Mouse (Mus musculus) stomach, embryonic 14.5 days (tissue): ENCODE data around the gene AW209491. TPM values are rescaled to one million over a fixed set of nuclear protein-coding genes. Genes with fewer than 3 reads are reported as not detected.

Experiments used
- ATAC-seq: fragments of 200-750 bp; cut with Nextera tagmentation; 2 replicates; pipeline ENCODE4 v1.8.0; 2017; ENCODE audit warnings: low read depth, moderate TSS enrichment; ENCODE audit not compliant: insufficient number of reproducible peaks, insufficient read depth, low FRiP score
- H3K27ac ChIP-seq: fragments of 300-500 bp; sonication (generic); 2 replicates; pipeline ENCODE4 v1.5.1; 2014; ENCODE audit warnings: mild to moderate bottlenecking, low read length, moderate library complexity, mixed read lengths
- H3K27me3 ChIP-seq: fragments of 300-500 bp; sonication (generic); 2 replicates; pipeline ENCODE4 v1.6.1; 2014; ENCODE audit warnings: low read length, control low read depth, mixed read lengths; ENCODE audit not compliant: control insufficient read depth, insufficient read depth
- H3K36me3 ChIP-seq: fragments of 300-500 bp; sonication (generic); 2 replicates; pipeline ENCODE4 v1.6.1; 2014; ENCODE audit warnings: mild to moderate bottlenecking, control low read depth, low read length, moderate library complexity, mixed read lengths; ENCODE audit not compliant: control insufficient read depth, insufficient read depth
- H3K4me1 ChIP-seq: fragments of 300-500 bp; sonication (generic); 2 replicates; pipeline ENCODE4 v1.6.1; 2014; ENCODE audit warnings: low read length, control low read depth, mixed read lengths; ENCODE audit not compliant: control insufficient read depth, insufficient read depth
- H3K4me2 ChIP-seq: fragments of 300-500 bp; sonication (generic); replicated peaks from 2 replicates; pipeline ENCODE4 v1.6.1; 2014; ENCODE audit warnings: low read depth, low read length, control low read depth
- H3K4me3 ChIP-seq: fragments of 300-500 bp; sonication (generic); 2 replicates; pipeline ENCODE4 v1.5.1; 2014; ENCODE audit warnings: low read depth, low read length, control low read depth
- H3K9ac ChIP-seq: fragments of 300-500 bp; sonication (generic); replicated peaks from 2 replicates; pipeline ENCODE4 v1.6.1; 2014; ENCODE audit warnings: low read depth, mild to moderate bottlenecking, control low read depth, low read length, moderate library complexity, mixed read lengths
- H3K9me3 ChIP-seq: fragments of 300-500 bp; sonication (generic); 2 replicates; pipeline ENCODE4 v1.6.1; 2016; ENCODE audit warnings: low read depth, low read length, control low read depth; ENCODE audit not compliant: control insufficient read depth
- WGBS: fragments of 180-500 bp; shearing (Covaris S2); extraction: QIAGEN DNeasy Blood & Tissue Kit; methylation state at CpG from one replicate; pipeline ENCODE4 v1.1.7; 2014; 5-methylcytosine and 5-hydroxymethylcytosine counted together
- polyA plus RNA-seq: library from polyadenylated mRNA; unstranded; fragments of >200 nt; fragmentation: Nextera tagmentation; extraction: Ambion mirVana; gene quantifications from 2 replicates; pipeline ENCODE4 v1.2.1, GENCODE M21; 2014

Gene AW209491
- polyA plus RNA-seq, 1 experiment from 2014 or later, result 28.9 TPM

DNA sequence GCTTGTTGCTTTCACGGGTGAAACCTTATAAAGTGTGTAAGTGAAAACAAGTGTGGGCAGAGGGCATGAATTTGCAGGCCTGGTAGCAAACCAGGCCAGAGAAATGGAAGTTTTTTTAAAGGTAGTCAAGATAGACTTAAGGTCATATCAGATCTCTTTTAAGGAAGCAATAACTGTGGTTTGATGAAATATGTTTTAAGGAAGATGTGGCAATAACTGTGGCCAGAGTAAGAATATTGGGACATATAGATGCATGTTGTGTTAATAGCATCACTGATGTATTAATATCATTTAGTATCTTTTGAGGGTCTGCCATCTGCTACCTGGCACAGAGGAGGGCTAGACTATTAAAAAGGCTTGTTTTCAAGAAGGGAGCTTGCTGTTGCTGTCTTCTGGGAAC is 10.0 kb downstream of the AW209491 start:
- H3K4me3 ChIP-seq, result no peak overlapping the region
- no peak overlapping the region for H3K27ac ChIP-seq
- no peaks in the 10 kb centered on the region for H3K4me1 ChIP-seq
- H3K9me3 ChIP-seq, result no peaks in the 10 kb centered on the region
- ATAC-seq, result no peak
- no peaks in the 10 kb centered on the region for H3K27me3 ChIP-seq
- WGBS, result 43% methylated on average over 1 of the region's 1 CpGs
- H3K4me2 ChIP-seq, result no peak overlapping the region
- no peak overlapping the region for H3K9ac ChIP-seq
- H3K36me3 ChIP-seq, result peaks cover 15% of the 10 kb centered on the region; the same call in 1 of the 2 replicates

DNA sequence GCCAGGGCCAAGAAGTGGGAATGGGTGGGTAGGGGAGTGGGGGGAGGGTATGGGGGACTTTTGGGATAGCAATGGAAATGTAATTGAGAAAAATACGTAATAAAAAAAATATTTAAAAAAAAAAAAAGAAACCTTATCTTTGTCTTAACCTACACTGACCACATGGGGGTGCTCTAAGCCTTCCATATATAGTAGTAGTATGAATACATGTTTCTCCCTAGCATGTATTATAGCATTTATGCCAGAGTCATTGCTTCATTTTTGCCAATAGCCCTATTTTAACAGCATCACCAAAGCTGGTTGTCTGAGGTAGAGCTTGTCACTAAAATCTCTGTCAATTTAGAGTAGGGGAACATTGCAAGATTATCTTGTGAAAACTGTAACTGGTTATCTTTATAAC is 19.3 kb downstream of the AW209491 start:
- Histone ChIP-seq H3K4me2 (no peak overlapping the region), H3K9me3 (no peaks in the 10 kb centered on the region), H3K36me3 (no peaks in the 10 kb centered on the region), H3K27ac (no peak overlapping the region), H3K4me3 (no peak overlapping the region), H3K4me1 (no peaks in the 10 kb centered on the region), H3K9ac (no peak overlapping the region), H3K27me3 (no peaks in the 10 kb centered on the region)
- no peak for ATAC-seq
- 13% methylated on average over 1 of the region's 1 CpGs for WGBS

DNA sequence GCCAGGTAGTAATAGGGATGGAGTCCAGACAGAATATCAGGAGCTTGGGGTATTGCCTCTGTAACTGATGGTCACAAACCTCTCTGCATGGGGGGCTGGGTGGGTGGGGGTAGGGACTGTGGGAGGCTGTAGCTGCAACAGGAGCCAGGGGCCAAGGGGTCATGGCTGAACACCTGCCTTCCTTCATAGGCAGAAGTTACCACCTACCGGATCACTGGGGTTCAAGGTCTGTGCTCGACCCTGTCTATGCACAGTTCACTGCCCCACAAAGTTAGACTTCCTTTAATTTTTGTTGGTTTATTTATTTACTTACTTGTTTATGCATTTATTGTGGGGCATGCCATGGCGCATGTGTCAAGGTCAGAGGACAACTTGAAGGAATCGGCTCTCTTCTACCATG is 37.2 kb downstream of the AW209491 start:
- H3K4me2 ChIP-seq, result no peak overlapping the region
- H3K9ac ChIP-seq, result no peak overlapping the region
- H3K9me3 ChIP-seq, result no peaks in the 10 kb centered on the region
- ATAC-seq, result no peak
- no peaks in the 10 kb centered on the region for H3K4me1 ChIP-seq
- WGBS, result 69% methylated on average over 4 of the region's 4 CpGs
- no peaks in the 10 kb centered on the region for H3K27me3 ChIP-seq
- no peaks in the 10 kb centered on the region for H3K36me3 ChIP-seq
- H3K27ac ChIP-seq, result no peak overlapping the region
- no peak overlapping the region for H3K4me3 ChIP-seq

DNA sequence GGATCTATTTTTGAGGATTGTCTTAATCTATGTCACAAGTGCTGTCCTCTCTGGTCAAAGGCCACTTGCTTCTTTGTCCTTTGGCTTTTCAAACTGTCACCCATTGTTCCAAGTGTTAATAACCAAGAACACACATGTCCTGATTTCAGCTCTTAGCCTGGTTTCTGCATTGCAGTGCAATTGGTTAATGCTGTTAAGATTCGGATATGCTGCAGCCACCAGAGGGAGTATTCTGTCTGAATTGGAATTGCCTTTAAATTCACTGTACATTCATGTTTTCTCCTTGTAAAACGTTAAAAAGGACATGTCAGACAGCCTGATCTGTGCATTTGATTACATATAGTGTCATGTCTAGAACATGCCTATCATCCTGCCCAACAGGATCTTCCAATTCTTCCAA is 40.4 kb downstream of the AW209491 start:
- Histone ChIP-seq H3K27me3 (no peaks in the 10 kb centered on the region), H3K4me3 (no peak overlapping the region), H3K4me1 (no peaks in the 10 kb centered on the region), H3K4me2 (no peak overlapping the region), H3K9ac (no peak overlapping the region), H3K27ac (no peak overlapping the region), H3K9me3 (no peaks in the 10 kb centered on the region), H3K36me3 (no peaks in the 10 kb centered on the region)
- WGBS, result 22% methylated on average over 2 of the region's 2 CpGs
- no peak for ATAC-seq

Other genes with a start within 250 kb of the AW209491 start
- gene Hecw1, start 106.9 kb upstream of the AW209491 start, polyA plus RNA-seq, result 1.2 and 1.4 TPM in 2 replicates
- 114 and 120 TPM in 2 replicates for gene Mrpl32, start 17.0 kb upstream of the AW209491 start, polyA plus RNA-seq
- 185 and 191 TPM in 2 replicates for gene Psma2, start 16.9 kb upstream of the AW209491 start, polyA plus RNA-seq